Mouse (Mus musculus) heart, adult 11 months (tissue): ENCODE measurements around the gene Prkag1.
A peak's percentile ranks its signal among the peaks of the same experiment; 100 is the strongest.

Experiments used
- DNase-seq: peaks from one replicate; pipeline ENCODE4 v3.0.0; 2022

Gene Prkag1

DNA sequence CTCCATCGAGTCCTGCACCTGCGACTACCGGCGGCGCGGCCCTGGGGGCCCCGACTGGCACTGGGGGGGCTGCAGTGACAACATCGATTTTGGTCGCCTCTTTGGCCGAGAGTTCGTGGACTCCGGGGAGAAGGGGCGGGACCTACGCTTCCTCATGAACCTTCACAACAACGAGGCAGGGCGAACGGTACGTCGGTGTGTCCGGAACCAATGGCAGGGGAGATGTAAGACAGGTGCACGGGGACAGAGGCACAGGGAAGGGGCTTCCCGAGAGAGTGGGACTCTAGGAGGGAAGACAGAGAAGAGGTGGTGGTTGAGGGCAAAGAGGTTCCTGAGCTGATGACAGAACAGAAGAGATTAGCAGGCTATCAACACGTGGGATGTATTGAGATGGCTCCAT is 39.5 kb downstream of the Prkag1 start:
- no peak for DNase-seq

DNA sequence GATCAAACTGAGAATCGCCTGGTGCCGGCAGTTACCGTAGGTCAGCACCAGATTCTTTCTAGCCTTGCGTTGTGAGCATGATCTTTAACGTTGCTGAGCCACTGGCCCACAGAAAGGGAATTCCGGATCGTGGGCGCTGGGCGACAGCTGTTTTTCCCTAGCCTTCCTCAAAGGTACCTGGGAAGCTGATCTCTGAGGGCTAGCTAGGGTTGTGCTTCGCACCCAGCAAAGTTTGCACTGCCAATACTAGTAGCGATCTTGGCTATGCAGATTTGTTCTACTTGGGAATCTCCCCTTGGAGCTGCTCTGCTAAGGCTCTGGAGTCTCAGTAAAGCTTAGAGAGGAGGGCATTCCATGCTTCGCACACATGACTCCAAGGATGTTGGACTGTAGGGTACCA is 40.1 kb downstream of the Prkag1 start:
- no peak for DNase-seq

DNA sequence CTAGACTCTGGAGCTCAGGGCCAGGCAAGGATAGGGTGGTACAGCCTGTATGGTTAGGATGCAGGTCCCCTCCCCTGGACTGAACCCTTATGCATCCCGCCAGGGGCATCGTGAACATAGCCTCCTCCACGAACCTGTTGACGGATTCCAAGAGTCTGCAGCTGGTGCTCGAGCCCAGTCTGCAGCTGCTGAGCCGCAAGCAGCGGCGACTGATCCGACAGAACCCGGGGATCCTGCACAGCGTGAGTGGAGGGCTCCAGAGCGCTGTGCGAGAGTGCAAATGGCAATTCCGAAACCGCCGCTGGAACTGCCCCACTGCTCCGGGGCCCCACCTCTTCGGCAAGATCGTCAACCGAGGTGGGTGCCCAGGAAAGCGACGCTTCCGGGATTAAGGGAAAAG is 40.6 kb downstream of the Prkag1 start:
- no peak for DNase-seq

DNA sequence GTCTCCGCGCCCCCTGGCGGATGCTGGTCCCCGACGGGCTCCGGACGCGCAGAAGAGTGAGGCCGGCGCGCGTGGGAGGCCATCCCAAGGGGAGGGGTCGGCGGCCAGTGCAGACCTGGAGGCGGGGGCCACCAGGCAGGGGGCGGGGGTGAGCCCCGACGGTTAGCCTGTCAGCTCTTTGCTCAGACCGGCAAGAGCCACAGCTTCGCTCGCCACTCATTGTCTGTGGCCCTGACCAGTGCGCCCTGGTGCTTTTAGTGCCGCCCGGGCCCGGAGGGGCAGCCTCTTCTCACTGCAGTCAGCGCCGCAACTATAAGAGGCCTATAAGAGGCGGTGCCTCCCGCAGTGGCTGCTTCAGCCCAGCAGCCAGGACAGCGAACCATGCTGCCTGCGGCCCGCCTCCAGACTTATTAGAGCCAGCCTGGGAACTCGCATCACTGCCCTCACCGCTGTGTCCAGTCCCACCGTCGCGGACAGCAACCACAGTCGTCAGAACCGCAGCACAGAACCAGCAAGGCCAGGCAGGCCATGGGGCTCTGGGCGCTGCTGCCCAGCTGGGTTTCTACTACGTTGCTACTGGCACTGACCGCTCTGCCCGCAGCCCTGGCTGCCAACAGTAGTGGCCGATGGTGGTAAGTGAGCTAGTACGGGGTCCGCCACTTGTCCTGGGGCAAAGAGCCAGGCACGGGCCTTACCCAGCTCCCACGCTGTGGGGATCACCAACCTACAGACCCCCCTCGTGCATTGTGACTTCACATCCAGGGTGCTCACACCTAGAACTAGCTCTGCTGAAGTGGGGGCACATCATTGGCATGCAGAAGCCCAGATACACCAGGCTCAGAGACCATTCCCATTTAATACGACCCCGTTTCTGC is 41.4 kb downstream of the Prkag1 start, which contains the start of gene Wnt1:
TSS of gene Wnt1 (plus strand) at position 197 of the 875 bp plus-strand sequence.
- DNase-seq, result no peak

DNA sequence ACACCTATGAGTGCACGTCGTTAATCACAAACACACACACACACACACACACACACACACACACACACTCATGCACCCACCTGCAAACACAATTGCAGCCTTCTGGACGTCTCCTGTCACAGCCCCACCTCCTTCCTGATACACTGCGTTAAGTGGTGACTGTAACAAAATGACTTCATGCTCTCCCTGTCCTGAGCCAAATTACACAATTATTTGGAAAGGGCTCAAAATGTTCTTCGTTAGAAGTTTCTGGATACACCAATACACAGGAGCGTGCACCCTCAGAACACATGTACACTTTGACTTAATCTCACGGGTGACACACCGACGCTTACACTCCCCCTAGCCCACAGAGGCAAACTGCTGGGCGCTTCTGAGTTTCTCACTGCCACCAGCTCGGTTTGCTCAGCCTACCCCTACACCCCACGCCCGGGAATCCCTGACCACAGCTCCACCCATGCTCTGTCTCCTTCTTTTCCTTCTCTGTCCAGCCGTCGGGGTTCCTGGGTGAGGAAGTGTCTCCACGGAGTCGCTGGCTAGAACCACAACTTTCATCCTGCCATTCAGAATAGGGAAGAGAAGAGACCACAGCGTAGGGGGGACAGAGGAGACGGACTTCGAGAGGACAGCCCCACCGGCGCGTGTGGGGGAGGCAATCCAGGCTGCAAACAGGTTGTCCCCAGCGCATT is 42.2 kb downstream of the Prkag1 start:
- no peak for DNase-seq

DNA sequence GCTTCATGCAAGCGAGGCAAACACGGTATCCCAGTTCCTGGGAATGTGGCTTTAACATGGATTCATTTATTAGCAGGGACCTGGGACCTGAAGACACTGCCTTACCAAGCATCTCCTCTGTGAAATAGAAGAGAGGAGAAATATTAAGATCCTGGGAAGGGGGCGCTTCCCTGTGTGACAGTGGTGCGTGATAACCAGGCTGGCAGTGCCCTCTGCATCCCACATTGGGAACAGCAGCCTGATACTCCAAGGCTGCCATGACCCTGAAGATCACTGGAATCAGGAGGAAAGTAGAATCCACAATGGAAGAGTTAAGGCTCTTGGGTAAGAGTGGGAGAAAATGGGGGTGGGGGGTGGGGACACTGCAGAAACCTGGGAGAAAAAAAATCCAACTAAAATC is 43.4 kb downstream of the Prkag1 start:
- DNase-seq, result no peak

DNA sequence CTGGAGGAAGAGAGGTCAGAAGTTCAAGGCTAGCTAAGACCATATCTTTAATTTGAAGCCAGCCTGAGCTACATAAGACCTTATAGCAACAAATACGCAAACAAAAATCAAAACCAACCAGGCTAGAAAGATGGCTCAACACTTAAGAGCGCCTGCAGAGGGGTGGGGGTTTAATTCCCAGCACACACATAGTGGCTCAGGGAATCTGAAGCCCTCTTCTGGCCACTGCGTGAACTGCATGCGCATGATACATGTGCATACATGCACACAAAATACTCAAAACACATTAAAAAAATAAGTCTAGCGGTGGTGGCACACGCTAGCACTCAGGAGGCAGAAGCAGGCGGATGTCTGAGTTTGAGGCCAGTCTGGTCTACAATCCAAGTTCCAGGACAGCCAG is 45.6 kb downstream of the Prkag1 start:
- no peak for DNase-seq

DNA sequence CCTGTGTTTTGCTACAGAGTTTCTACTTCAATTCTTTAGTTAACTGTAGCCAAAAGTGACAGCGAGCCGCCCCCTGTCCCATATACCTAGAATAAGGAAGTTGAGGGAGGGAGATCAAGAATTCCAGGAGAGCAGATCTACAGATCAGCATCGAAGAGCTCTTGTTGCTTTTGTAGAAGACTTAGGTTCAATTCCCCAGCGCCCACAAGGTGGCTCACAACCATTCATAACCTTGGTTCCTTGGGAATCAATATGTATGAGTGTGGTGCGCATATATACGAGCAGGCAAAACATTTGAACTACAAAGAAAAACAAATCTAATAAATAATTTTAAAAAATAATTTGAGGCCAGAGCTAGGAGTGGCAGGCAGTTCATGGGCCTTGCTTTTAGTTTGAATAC is 50.2 kb downstream of the Prkag1 start:
- no peak for DNase-seq

DNA sequence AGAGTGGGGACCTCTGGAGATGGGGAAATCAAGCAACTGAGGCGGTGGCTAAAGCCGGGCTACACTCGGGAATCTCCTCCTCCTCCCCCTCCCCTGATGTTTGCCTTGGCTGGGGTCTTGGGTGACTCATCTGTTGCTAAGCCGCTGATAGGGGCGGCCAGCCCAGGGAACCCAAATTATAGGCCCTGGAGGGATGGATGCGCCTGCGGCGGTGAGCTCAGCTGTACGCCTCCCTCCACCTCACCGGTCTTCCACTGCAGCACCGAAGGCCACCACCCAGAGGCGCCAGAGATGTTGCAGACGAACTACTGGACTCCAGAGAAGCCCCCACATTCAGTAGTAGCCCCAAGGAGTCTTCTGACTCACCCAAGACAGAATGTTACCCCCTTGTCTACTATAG is 50.7 kb downstream of the Prkag1 start:
- peak; percentile 96 for DNase-seq

DNA sequence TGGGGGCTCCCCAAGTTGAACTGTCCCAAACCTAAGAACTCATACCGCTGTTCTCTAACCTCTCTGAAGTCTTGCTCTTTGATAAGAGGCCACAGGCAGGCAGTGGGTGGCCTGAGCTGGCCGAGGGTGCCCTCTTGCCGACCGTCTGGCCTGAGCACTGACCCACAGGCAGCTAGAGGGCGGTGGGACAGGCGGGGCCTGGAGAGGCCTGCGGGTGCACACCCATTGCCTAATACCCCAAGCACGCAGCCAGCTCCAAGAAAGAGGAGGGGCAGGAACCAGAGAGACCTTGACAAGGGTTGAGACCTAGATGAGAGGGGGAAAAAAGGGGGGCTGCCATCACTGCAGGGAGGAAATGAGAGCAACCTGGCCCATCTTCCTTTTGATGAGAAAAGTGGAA is 51.2 kb downstream of the Prkag1 start:
- DNase-seq, result peak; percentile 96

DNA sequence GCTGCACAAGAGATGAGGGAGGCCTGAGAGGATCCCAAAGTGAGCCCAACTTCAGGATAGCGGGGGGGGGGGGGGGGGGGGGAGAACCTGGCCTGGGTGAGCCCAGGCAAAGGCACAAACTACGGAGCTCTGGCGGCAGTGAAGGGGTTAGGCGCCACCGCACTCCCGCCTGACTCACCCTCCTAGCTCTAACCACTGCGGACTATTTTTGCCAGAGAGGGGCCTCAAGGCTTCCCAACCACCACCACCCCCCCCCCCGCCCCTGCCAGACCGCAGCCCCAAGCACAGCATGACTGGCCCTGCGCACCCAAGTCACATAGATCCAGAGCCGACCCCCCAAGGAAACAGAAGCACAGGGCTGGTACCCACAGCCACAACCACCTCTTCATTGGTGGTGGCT is 52.5 kb downstream of the Prkag1 start:
- DNase-seq, result no peak

DNA sequence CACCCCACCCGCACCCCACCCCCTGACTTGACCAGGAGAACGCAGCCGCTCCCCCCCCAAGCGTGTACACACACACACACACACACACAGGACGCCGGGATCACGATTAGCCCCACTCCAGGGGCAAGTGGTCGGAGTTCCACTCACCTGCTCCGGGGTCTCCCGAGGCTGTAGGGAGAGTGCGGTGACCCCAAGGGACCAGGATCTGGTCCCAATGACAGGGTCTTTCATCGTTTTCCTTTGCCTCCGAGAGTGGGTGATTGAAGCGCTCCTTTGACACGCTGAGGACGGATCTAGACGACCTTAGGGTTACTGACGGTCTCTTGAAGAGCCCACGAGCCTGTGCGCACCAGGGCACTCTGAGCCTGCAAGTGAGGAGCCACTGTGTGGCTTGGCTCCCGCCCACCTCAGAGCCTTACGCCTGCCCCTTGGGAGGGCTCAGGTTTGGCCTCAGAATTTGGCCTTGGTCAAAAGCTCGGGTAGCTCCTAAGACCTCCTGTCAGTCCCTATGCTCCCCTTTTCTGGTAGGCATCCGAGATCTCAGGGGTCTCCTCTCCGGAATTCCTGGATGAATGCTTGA is 53.0 kb downstream of the Prkag1 start:
- no peak for DNase-seq

DNA sequence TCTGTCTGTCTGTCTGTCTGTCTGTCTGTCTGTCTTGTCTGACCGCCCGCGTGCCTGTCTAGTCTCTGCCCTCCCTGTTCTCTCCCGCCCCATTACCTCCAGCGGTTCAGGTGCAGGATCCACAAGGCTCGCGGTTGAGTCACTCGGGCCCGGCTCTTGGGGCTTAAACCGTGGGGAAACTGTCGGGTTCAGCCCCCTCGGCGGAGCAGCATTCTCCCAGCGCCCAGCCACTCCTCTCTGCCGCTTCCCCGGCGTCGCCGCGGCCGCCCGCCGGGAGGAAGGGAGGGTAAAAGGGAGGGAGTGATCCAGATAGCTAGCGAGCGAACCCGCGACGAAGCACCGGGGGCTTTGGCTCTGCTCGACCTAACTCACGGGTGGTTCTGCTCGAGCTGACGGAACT is 53.6 kb downstream of the Prkag1 start, which contains the start of gene Wnt10b:
TSS of gene Wnt10b (minus strand) at position 389 of the 400 bp plus-strand sequence.
- DNase-seq, result no peak

DNA sequence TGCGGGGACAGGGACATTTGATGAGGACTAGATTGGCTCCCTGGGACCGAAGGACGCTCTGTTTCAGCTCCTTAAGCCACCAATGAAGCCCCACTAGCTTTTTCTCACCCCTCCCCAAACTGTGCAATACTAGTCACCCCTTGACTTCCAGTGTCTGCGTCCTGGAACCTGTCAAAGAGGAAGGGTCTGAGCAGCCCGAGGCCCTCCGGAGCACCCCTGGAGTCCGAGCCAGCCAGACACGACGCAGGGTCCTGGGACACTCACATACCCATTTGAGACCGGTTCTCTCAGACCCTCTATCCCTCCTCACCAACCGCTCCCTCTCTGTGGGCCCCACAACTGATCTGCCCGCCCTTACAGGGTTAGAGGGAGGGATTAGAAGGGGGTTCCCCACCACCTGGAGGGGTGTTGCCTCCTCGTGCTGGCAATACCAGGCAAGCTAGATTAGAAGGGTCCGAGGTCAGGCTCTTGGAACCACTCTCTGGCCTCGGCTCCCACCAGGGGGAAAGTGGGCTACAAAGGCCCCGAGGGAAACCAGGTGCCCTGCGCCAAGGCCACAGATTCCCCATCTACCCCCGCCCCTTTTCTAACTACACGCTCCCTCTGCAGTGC is 54.2 kb downstream of the Prkag1 start:
- DNase-seq, result no peak

DNA sequence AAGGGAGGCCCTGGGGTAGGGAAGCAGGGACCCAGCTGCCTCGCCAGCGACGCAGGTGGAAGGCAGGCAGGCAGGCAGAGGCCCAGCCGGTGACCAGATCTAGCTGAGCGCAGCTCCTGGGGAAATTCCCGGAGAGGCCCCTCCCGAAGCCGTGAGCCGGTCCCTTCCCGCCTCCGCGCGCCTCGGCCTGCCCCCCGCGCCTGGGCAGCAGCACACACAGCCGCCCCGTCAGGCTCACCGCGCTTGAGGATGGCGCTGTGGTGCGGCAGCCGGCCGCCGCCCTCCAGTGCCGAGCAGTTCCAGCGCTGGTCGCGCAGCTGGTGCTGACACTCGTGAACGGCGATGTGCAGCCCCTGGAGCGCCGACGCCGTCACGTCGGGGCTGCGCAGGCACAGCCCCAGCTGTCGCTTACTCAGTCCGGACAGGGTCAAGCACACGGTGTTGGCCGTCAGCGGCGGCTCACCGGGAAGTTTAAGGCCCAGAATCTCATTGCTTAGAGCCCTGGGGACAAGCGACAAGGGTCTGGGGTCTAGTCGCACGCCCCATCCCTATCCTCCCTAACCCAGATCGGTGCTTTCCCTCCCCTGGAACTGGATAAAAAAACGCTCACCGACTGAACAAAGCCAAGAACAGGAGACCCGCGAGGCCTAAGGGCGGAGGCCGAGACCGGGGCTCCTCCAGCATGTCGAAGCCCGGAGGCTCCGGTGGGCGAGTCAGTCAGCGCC is 54.9 kb downstream of the Prkag1 start:
- DNase-seq, result no peak

DNA sequence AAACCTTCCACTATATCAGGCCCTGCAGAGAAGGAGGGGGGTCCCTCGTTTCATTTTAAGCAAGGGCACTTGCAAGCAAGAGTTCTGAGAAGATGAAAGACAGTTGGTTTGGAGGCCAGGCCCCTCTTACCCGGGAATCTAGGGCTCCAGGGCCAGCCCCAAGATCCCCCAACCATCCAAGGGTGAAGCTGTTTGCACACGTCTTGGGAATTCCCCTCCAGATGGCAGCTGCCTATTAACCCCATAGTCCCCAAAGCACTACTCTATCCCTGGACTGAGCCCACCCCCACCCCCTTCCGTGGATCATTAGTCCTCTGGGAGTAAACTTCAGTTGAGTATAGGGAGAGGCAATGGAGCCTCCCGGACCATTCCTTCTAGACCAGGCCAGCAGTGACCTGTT is 55.8 kb downstream of the Prkag1 start:
- DNase-seq, result no peak

DNA sequence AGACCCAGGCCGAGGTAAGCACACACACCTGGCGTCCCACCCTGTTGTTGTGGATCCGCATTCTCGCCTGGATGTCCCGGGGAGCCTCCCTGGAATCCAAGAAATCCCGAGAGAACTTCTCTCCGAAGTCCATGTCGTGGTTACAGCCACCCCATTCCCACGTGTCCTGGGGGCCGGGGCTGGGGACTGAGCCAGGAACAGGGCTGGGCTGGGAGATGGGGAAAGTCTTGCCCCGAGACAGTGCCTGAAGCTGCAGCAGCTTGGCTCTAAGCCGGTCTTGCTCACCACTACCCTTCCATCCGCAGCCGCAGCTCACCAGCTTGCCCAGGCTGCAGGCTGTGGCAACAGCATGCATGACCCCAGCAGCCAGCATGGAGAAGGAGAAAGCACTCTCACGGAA is 57.2 kb downstream of the Prkag1 start:
- DNase-seq, result no peak

DNA sequence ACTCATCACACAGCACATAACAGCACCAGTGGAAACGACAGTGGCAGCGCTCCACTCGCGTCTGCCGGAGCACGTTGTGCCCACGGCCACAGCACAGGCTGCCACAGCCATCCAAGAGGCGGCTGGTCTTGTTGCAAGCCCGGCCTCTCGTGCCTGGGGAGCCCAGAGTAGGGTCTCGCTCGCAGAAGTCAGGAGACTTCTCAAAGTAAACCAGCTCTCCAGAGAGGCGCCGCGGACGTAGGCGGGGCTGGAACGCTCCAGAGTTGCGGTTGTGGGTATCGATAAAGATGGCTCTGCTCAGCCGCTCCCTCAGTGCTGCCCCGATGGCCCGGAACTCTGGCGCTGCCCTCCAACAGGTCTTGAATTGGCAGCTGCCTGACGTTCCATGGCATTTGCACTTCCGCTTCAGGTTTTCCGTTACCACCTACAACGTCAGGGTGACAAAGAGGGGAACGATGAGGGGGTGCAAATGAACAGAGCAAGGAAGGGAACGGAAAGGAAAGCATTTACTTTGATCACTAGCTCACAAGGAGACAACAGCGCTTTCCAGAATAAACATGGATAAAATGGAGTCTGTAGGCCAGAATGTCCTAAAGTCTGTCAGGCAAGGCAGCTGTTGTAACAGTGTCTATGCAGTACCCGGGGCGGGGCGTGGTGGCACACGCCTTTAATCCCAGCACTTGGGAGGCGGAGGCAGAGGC is 58.7 kb downstream of the Prkag1 start:
- DNase-seq, result no peak

DNA sequence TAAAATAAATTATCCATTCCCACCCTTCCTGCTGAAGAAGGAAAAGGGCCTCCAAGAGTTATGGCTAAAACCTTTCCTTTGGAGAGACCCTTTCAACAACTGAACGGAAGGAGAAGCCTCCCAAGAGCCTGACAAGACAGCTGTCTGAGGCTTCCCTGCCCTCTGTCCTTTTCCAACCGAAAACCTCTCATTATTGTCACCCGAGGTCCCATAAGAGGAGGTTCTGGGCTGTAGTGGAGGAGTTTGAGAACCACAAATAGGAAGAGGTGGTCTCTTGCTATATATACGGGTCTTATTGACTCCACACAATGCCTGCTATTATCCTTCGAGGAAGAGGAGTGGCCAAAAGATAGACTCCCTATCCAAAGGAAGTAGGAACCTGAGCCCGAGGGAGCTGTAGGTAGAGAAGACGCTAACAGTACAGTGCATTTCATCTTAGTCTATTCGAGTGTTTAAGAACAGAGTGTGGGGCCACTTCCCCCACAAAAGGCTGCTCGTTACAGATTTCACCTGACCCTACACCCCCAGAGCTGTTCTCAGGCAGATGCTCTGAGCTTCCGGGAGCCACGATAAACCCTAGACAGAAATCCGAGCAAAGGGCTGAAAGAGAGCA is 59.4 kb downstream of the Prkag1 start:
- no peak for DNase-seq

DNA sequence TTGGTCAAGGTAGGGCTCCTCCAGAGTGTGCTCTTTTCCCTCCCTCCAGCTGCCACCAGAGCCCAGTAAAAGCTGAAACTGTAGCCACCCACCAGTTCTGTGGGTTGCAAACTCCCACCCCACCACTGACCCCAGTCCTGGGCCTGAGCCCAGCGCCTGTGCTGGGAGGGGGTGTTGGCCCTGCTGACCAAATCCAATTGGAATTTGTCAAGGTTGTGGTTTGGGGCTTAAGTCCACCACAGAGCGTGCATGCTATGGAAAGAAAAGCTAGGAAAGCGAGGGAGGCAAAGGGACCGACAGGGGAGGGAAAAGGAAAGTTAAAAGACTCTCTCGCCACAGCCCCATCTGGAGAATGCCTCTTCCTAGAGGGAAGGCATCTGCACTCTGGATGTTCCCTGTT is 63.1 kb downstream of the Prkag1 start:
- no peak for DNase-seq

DNA sequence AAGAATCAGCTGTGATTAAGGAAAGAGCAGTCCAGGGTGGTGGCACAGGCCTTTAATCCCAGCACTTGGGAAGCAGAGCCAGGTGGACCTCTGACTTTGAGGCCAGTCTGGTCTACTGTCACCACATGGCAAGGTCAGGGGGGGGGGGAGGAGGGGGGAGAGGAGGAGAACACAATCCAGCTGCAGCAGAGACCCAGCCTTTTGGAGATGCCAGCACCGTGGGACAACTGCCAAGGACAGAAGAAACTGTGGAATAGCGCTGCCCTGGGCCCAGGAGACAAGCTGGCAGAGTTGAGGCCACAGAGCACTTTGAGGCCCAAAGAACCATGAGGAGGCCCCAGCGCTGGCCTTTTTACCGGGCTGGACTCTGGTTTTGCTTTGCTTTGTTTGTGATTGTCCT is 65.4 kb downstream of the Prkag1 start:
- DNase-seq, result no peak
